Mouse (Mus musculus) ES-Bruce4 (cell line): ENCODE results near the gene Ptpn14. TPM values are rescaled to one million over a fixed set of nuclear protein-coding genes. Genes with fewer than 3 reads are reported as not detected.
A peak's percentile ranks its signal among the peaks of the same experiment; 100 is the strongest.

Experiments
- H3K27ac ChIP-seq: 2 replicates; pipeline ENCODE4 v1.5.1; 2012; ENCODE audit warnings: low read length, inconsistent platforms; ENCODE audit not compliant: insufficient read depth
- H3K27me3 ChIP-seq: 2 replicates; pipeline ENCODE4 v1.6.1; 2012; ENCODE audit warnings: mild to moderate bottlenecking, low read length, inconsistent platforms; ENCODE audit not compliant: control insufficient read depth, poor library complexity, insufficient read depth, severe bottlenecking
- H3K36me3 ChIP-seq: 2 replicates; pipeline ENCODE4 v1.6.1; 2012; ENCODE audit warnings: inconsistent platforms, mild to moderate bottlenecking, low read length, moderate library complexity; ENCODE audit not compliant: control insufficient read depth, poor library complexity, insufficient read depth, severe bottlenecking
- H3K4me1 ChIP-seq: one replicate; pipeline ENCODE4 v1.8.1; 2011; ENCODE audit warnings: low read length; ENCODE audit not compliant: control insufficient read depth, insufficient read depth
- H3K4me3 ChIP-seq: 2 replicates; pipeline ENCODE4 v1.5.1; 2011; ENCODE audit warnings: low read depth, mild to moderate bottlenecking, low read length
- H3K9ac ChIP-seq: 2 replicates; pipeline ENCODE4 v1.6.1; 2012; ENCODE audit warnings: low read depth, mild to moderate bottlenecking, inconsistent platforms; ENCODE audit not compliant: poor library complexity, severe bottlenecking
- H3K9me3 ChIP-seq: replicated peaks from 2 replicates; pipeline ENCODE4 v1.6.1; 2012; ENCODE audit warnings: mild to moderate bottlenecking, low read length, inconsistent platforms; ENCODE audit not compliant: control insufficient read depth, poor library complexity, insufficient read depth, severe bottlenecking
- CTCF ChIP-seq: IDR thresholded peaks from one replicate; pipeline ENCODE4 v1.8.1; 2011; ENCODE audit warnings: low read depth, low read length
- EP300 ChIP-seq: IDR thresholded peaks from 2 replicates; pipeline ENCODE4 v1.6.1; 2011; ENCODE audit warnings: low read depth, low read length; ENCODE audit not compliant: insufficient read depth
- POLR2A ChIP-seq: IDR thresholded peaks from one replicate; pipeline ENCODE4 v1.8.1; 2011; ENCODE audit warnings: low read length; ENCODE audit not compliant: insufficient read depth
- polyA plus RNA-seq: library from polyadenylated mRNA; stranded (reverse); fragments of >200 nt; gene quantifications from 2 replicates; pipeline ENCODE4 v1.2.4, GENCODE M21; 2011; ENCODE audit warnings: low read depth; ENCODE audit not compliant: missing spikeins, insufficient read depth, insufficient read length

The Ptpn14 gene
- polyA plus RNA-seq, 1 experiment: 141 TPM

GRCm38 (mm10) chr1:189800211-189800961 is 72.3 kb downstream of the Ptpn14 start:
- H3K27me3 ChIP-seq: no peaks in the 10 kb centered on the region
- H3K4me3 ChIP-seq: no peak overlapping the region
- no peak overlapping the region for H3K9ac ChIP-seq
- H3K4me1 ChIP-seq: no peaks in the 10 kb centered on the region
- TF ChIP-seq POLR2A (no peak), EP300 (no peak), CTCF (no peak)
- H3K9me3 ChIP-seq: no peaks in the 10 kb centered on the region
- 0 out of 2 replicates have a peak, but pooled peaks cover 4% of the 10 kb centered on the region for H3K36me3 ChIP-seq
- no peak overlapping the region for H3K27ac ChIP-seq

- no peaks in the 10 kb centered on the region for H3K4me1 ChIP-seq
These were observed 73.2 kb downstream of the Ptpn14 start for GRCm38 (mm10) chr1:189801303-189801702.

GRCm38 (mm10) chr1:189802575-189802974 is 74.5 kb downstream of the Ptpn14 start:
- no peaks in the 10 kb centered on the region for H3K4me1 ChIP-seq
- no peaks in the 10 kb centered on the region for H3K9me3 ChIP-seq
- no peak overlapping the region for H3K9ac ChIP-seq
- H3K27me3 ChIP-seq: no peaks in the 10 kb centered on the region
- no peak overlapping the region for H3K4me3 ChIP-seq
- H3K27ac ChIP-seq: no peak overlapping the region
- H3K36me3 ChIP-seq: 0 out of 2 replicates have a peak, but pooled peaks cover 4% of the 10 kb centered on the region
- TF ChIP-seq CTCF (peak; percentile 32), EP300 (no peak)

More at GRCm38 (mm10) chr1:189801303-189801702, 73.2 kb downstream of the Ptpn14 start:
- Histone ChIP-seq H3K27ac (no peak overlapping the region), H3K36me3 (0 out of 2 replicates have a peak, but pooled peaks cover 4% of the 10 kb centered on the region), H3K27me3 (no peaks in the 10 kb centered on the region), H3K4me3 (no peak overlapping the region), H3K9me3 (no peaks in the 10 kb centered on the region), H3K9ac (no peak overlapping the region)
- TF ChIP-seq POLR2A (no peak), EP300 (no peak), CTCF (no peak)

GRCm38 (mm10) chr1:189803742-189804141 is 75.7 kb downstream of the Ptpn14 start:
- Histone ChIP-seq H3K9ac (no peak overlapping the region), H3K4me3 (no peak overlapping the region), H3K27ac (no peak overlapping the region), H3K27me3 (no peaks in the 10 kb centered on the region), H3K9me3 (no peaks in the 10 kb centered on the region), H3K36me3 (no peaks in the 10 kb centered on the region; the same call in 1 of the 2 replicates), H3K4me1 (no peaks in the 10 kb centered on the region)
- TF ChIP-seq CTCF (no peak), EP300 (no peak), POLR2A (no peak)

- Histone ChIP-seq H3K9ac (no peak overlapping the region), H3K4me3 (no peak overlapping the region), H3K36me3 (no peaks in the 10 kb centered on the region; the same call in 1 of the 2 replicates), H3K4me1 (no peaks in the 10 kb centered on the region), H3K27ac (no peak overlapping the region), H3K27me3 (no peaks in the 10 kb centered on the region), H3K9me3 (no peaks in the 10 kb centered on the region)
- no peak for TF ChIP-seq POLR2A
- no peak for TF ChIP-seq CTCF
- TF ChIP-seq EP300: no peak
These were observed 78.6 kb downstream of the Ptpn14 start for GRCm38 (mm10) chr1:189806533-189807297.
